Mouse (Mus musculus): ENCODE results near the gene Col3a1. TPM values are rescaled to one million over a fixed set of nuclear protein-coding genes. Genes with fewer than 3 reads are reported as not detected.

The Col3a1 gene
- 120 TPM for polyA plus RNA-seq (2014; fragmentation: Illumina TruSeq; extraction: RNeasy Lipid Tissue Mini Kit (QIAGEN cat#74804); ENCODE audit: insufficient read depth, low read depth, low replicate concordance)

DNA sequence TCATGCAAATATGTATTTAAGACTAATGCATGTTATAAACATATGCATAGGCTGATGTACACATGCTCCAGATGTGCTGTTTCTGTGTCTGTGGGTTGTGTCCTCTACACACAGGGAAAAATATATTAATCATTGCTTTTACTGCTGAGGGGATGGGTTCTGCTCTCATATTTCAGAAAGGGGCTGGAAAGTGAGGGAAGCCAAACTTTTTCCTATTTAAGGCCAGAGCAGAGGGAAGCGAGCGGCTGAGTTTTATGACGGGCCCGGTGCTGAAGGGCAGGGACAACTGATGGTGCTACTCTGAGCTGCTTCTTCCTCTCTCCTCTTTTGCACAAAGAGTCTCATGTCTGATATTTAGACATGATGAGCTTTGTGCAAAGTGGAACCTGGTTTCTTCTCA lies at the start of gene Col3a1:
Col3a1 (plus strand) TSS at position 151 of the 400 bp plus-strand sequence.

Other genes with a start within 250 kb of the Col3a1 start
- 12.7 TPM for gene Col5a2, start 191.7 kb downstream of the Col3a1 start, polyA plus RNA-seq (2014; fragmentation: Illumina TruSeq; extraction: RNeasy Lipid Tissue Mini Kit (QIAGEN cat#74804); ENCODE audit: insufficient read depth, low read depth, low replicate concordance)